Mouse (Mus musculus) heart, postnatal 14 days (tissue): ENCODE data around the gene Tacc3. TPM values are rescaled to one million over a fixed set of nuclear protein-coding genes. Genes with fewer than 3 reads are reported as not detected.

Experiments
- DNase-seq, 2 experiments: peaks; one replicate each; pipeline ENCODE4 v3.0.0; 2021 to 2022
- intact Hi-C: fragments of 180-260 bp; cut with DNase I; formaldehyde crosslinking; loops from one replicate; pipeline ENCODE4 v1.15.1; 2025
- total RNA-seq, 2 experiments: library from RNA; stranded (reverse); gene quantifications; 2 replicates each; pipeline ENCODE4 v1.2.3; 2021

Gene Tacc3
- total RNA-seq, 2 experiments from 2014 or later = 6.8 to 12.0 TPM

DNA sequence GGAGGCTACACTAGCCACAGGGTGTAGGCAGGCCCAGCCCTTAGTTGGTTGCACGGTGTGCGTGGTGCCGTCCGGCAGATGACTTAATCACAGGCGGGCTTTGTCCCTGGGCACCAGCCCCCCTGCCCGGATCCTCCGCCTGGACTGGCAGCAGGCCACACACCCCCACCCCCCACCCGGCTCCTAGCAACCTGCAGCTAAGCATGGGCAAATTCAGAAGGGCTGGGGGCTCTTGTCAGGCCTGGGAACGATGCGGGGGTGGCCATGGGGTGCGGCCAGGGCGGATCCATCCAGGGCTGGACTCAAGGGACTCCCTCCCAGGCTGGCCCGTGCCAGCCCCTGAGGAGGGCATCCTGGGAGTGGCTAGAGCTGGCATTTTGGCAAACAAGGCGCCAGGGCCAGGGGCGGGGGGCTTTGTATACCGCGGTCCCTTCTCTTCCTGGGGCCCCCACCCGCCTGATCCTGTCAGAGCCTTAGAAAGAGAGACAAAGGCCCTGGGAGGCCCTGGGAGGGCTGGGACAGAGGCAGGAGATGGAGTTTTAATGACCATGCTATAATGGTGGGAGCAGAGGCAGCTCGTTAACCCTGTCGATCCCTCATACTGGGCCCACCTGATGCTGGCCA is 31.4 kb downstream of the Tacc3 start:
- DNase-seq = peak in 1 of 2 experiments; percentile 34
- intact Hi-C loops = loop anchor here (5.0 kb wide), 2 partner anchors 33 to 273 kb away; partner anchors contain the start of gene Fgfr3

DNA sequence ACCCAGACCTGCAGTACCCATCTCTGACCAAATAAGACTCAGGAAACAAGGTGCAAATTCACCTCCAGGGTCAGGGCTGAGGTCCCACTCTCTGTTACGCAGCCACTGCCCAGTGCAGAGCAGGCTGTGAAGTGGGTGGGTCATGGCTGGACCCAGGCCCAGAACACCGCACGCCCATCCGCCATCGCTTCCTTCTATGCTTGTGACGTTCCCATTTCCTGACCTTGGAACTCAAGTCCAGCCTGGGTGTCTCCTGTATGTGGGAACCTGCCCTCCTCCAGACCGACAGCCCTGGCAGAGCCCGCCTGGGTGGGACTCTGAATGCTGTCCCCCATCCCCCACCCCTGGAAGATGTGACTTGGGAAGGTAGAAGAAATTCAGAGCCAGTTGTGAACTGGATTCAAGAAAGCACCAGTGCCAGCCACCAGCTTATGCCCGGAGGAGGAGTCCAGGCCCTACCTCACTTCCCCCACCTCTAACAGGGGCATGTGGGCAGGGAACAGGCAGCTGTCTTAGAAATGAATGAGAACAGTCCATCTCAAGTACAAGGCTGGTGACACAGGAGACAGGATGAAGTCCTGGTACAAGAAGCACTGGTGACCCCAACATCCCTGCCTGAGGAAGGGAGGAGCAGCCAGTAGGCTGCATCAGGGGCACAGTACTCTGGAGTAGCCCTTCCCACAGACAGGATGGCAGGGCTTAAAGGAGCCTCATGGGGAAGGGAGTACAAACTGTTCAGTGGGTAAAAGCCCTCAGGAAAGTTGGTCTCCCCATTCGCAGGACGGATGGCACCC is 32.1 kb downstream of the Tacc3 start:
- intact Hi-C loops = loop anchor here (5.0 kb wide), 2 partner anchors 32 to 272 kb away; partner anchors contain the start of gene Fgfr3
- peak; percentile 45 to 67 for DNase-seq

GRCm38 (mm10) chr5:33692393-33692792 is 34.5 kb downstream of the Tacc3 start:
- DNase-seq = peak in 1 of 2 experiments; percentile 37
- intact Hi-C loops = no loop called here

DNA sequence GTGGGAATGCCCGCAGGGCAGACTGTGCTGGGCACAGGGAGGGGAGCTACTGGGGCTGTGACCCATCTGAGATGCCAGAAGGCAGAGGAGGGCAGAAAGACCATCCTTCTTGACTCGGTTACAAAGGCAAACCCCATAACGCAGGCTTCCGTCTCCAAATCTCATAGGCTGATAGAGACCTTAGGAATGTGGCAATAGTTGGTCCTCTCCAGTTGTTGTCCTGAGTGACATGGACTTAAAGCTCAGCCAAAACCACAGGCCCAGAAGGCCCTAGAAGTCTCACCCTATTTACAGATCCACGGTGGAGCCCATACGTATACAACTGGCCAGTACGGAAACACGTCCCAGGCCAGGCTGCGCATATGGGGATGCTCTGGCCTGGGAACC is 36.5 kb downstream of the Tacc3 start:
- intact Hi-C loops = no loop called here
- no peak for DNase-seq

DNA sequence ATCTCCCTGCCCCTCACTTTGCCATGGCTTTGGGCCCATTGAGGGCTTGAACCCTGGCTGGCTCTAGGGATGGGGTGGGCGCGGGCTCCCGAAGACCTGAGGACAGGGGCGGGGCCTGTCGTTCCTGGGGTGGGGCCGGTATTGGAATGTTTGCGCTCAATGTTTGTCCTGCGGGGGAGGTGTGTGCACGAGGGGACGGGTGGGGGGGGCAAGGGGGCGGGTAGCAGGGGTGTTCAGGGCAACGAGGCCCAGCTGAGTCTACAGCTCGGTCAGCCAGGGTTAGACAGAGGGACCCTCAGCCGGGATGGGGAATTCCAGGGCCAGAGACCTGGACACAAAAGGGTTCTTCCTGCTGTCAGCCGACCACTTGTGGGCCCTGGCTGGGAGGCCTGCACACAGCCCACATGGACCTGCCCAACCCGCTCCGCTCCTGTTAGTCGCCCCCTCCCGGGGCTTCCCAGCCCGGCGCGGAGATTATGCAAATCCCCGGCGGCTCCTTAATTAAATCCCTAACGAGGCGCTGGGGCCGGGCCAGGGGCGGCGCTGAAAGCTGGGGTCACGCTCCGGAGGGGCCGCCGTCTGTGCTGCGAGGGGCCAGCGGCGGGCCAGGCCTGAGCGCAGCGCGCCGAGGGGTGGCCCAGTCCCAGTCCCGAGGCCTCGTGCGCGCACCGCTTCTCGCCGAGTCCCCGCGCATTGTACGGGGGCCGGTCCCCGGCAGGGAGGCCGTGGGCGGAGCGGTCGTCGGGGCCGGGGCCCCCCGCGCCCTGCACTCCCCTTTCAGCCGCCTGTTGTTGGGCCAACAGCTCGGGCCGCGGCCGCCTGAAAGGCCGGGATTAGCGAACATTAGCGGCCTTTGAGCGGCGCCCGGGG is 37.2 kb downstream of the Tacc3 start:
- intact Hi-C loops = no loop called here

GRCm38 (mm10) chr5:33695718-33696121 is 37.8 kb downstream of the Tacc3 start:
- intact Hi-C loops = no loop called here
- DNase-seq = no peak

More for the DNA sequence above, 37.2 kb downstream of the Tacc3 start:
- peak; percentile 56 to 66 for DNase-seq

DNA sequence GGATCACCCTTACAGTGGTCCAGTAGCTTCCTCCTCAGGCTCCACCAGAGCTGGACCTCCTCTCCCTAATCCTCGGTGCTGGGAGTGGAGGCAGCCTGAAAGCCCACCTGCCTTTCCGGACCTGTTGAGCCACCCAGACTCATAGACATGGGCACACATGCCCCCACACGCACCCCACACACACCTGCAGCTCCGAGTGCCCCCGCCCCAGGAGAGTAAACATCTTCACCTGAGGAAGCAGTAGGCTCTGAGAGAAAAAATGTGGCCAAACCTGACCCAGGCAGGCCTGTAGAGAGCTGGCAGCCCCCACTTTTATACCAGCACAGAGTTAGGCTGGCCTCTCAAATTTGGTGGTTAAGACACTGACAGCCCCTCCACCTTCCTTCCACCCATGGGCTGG is 38.5 kb downstream of the Tacc3 start:
- intact Hi-C loops = no loop called here
- no peak for DNase-seq

GRCm38 (mm10) chr5:33697534-33697933 is 39.6 kb downstream of the Tacc3 start:
- DNase-seq = no peak
- intact Hi-C loops = no loop called here

DNA sequence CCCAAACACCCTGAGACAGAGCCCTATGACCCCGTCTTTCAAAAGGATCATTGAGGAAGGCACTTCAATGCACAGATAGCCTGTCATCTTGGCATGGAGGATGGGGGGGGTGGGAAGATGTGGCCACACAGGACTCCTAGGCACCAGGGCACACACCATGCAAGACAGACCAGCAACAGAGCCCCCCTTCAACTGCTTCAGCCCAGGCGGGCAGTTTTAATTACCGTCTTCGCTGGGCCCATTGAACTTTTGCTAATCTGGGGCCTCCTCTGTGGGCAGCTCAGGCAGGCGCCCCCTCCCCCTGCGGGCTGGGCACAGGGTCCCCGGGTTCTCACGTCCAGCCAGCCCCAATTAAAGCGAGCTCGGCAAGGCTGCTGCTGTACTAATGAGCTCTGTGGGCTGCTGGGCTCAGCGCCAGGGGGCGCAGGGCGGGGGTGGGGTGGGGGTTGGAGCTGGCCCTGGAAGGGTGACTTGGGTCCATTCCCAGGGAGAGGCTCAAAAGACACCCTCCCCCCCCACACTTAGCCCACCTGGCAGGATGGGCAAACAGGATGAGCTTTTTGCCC is 40.1 kb downstream of the Tacc3 start:
- no peak for DNase-seq
- intact Hi-C loops = no loop called here

GRCm38 (mm10) chr5:33698669-33699068 is 40.7 kb downstream of the Tacc3 start:
- DNase-seq = no peak
- intact Hi-C loops = no loop called here

GRCm38 (mm10) chr5:33700010-33700409 is 42.1 kb downstream of the Tacc3 start:
- DNase-seq = peak in 1 of 2 experiments; percentile 38
- intact Hi-C loops = no loop called here

- no peak for DNase-seq
- intact Hi-C loops = no loop called here
Observed at GRCm38 (mm10) chr5:33701832-33702231, 43.9 kb downstream of the Tacc3 start.

DNA sequence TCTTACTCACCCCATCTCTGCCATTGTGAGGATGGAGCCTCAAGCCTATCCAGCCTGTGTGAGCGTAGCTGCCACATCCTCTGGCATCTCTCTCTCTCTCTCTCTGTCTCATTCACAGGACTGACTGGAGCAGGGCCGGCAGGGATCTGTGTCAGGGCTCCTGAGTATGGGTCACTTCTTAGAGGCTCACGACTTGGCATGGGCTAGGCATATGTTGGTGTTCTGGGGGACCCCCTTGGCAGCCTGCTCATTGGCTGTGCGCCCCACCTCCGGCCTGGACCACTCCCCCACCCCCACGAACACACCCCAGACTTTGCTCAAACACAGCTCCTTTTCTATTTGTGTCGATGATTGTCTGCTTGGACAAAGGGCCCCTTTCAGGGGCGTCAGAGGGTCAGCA is 46.1 kb downstream of the Tacc3 start:
- DNase-seq = no peak
- intact Hi-C loops = no loop called here

DNA sequence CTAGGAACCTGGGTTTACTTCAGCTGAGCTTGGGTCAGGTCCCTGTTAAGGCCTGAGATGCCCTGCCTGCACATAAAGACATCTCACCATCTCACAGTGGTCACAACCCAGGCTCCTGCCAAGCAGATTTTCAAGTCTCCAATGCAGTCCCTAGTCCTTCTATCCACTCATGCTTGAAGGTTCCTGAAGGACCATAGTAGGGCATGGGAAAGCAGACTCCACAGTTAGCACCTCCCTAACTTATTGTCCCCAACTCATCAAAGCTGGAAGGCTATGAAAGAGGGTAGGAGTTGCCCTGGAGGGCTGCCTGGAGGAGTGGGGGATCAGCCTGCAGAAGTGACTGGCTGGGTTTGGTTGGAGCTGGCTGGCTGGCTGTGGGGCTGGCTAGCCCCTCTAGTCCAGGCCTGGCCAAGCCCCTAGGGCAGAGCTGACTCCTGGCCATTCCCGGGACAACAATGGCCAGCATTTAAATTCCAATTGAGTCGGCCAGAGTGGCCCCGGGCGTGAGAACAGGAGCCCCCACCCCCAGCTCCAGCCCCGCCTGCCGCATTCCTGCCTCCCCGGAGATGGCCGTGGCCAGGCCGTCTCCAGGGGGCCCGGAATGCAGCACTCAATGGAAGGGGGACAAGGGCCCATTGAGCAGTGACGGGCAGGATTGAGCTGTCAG is 47.1 kb downstream of the Tacc3 start:
- DNase-seq = no peak
- intact Hi-C loops = no loop called here

DNA sequence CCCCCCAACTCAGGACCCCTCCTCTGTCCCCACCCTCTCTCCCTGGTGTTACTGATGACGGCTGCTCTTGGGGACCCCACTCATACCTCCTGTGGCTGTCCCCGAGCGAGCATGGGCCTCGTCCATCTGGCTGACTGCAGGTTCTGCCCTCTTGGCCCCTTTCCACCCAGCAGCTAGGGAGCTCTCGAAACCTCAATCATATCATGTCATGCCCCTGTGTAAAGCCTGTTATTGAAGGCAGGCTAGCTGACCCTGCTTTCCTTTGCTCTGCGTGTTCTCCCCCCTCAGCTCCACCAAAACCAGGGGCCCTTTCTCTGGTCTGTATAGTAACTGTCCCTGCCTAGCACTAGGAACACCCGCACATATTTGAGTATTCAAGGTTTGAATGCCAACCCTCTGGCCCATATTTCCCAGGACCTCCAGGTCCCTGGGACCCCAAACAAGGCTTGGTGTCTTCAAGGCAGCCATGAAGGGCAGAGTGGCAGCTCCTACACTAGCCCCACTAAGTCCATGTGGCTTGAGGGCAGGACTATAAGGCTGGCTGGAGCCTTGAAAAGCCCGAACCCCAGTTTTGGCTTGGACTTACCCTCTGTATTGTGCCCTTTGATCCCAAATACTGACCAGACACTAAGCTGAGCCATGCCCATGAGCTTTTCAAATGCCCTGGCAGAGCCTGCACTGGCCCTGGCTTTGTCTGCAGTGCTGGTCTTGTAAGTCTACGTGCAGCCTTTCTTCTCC is 47.9 kb downstream of the Tacc3 start:
- intact Hi-C loops = no loop called here

GRCm38 (mm10) chr5:33706350-33706629 is 48.4 kb downstream of the Tacc3 start:
- intact Hi-C loops = no loop called here
- DNase-seq = no peak

More for the DNA sequence above, 47.9 kb downstream of the Tacc3 start:
- DNase-seq = peak in 1 of 2 experiments; percentile 45

DNA sequence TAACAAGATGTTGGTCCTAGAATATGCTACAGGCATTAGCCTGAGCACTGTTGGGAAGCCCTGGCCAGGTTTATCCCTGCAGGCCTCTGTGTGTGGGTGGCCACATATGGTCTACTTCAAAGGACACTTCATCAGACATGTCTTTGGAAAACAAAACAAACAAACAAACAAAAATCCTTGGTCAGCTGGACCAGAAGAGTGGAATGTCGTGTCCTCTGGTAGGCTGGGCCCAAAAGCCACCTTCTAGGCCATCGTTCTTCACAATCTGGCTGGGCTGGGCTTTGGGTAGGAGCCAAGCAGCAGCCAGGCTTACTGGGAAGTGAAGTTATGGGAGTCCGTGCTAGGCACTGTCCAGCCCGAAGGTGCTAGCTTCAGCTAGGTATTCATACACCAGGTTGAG is 49.2 kb downstream of the Tacc3 start:
- intact Hi-C loops = no loop called here
- DNase-seq = no peak

DNA sequence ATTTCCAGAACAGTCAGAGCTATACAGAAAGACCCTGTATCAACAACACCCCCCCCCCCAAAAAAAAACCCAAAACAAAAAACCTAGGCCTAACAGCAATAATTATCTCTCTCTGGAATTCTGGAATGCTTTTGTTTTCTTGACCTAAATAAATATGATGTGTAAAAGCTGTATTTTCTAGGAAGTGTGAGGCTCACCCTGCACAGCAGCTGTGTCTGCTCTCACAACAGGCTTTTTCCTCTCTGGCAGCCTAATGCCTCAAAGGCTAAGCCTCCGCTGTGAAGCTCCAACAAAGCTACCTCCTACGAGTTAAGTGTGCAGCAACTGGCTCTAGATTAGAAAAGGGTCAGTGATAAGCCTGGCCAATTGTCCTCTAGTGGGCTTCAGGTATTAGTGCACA is 51.1 kb downstream of the Tacc3 start:
- intact Hi-C loops = no loop called here
- no peak for DNase-seq

GRCm38 (mm10) chr5:33712550-33712949 is 54.6 kb downstream of the Tacc3 start:
- DNase-seq = no peak
- intact Hi-C loops = no loop called here

DNA sequence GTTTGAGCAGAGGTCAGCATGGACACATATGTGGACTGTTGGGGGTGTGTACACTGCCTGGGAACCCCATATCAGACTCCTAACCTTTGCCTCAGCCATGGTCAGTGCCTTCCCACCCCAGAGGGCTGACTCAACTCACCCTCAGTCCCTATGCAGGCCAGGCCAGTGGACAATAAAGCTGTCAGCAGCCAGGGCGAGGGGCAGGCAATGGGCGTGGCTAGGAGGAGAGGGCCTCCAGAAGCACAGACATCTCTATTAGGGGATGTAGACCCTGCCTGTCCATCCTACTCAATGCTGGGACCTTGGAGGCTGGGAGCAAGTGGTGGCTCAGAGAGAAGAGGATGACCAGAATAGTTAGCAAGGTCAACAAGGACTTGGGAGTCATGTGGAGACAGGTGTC is 57.3 kb downstream of the Tacc3 start:
- intact Hi-C loops = no loop called here
- no peak for DNase-seq
